Mouse (Mus musculus): ENCODE results near the gene Polg.
A peak's percentile ranks its signal among the peaks of the same experiment; 100 is the strongest.

The Polg gene

DNA sequence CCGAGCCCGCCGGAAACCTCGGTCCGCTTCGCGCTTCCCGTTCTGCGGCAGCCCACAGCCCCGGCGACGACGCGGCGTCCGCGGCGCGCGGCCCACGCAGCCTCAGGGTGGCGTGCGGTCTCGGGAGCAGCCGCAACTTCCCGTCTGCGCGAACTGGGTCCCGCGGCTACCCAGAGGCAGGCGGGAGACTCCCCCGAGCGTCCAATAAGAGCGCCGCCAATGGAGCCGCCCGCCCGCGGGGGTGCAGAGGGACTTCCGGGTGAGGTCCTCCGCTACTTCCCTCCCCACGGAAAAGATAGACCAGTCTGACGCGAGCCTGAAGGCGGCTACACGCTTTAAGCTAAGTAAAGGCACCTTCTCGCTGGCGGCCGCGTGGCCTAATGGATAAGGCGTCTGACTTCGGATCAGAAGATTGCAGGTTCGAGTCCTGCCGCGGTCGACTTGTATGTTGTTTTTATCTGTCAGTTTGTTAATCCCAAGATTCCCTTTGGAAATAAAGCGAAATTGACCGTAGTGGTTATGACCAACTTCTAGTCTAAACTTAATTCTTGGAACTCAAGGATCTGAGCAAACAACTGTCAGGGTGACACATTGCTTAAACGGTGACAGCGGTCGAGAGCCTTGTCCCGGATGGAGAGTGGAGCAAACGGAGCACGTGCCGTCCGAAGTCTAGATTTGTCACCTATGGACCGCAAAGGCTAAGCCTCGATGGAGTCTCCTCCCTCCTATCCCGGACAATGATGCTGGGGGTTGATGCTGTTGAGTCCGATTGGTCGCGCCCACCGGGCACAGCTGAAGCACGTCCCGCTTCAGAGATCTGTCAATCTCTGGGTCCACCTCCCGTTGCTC lies at the start of gene Polg:
TSS of gene Polg (minus strand) at position 310 of the 849 bp plus-strand sequence.
- DNase-seq = peak; percentile 98 to 100

DNA sequence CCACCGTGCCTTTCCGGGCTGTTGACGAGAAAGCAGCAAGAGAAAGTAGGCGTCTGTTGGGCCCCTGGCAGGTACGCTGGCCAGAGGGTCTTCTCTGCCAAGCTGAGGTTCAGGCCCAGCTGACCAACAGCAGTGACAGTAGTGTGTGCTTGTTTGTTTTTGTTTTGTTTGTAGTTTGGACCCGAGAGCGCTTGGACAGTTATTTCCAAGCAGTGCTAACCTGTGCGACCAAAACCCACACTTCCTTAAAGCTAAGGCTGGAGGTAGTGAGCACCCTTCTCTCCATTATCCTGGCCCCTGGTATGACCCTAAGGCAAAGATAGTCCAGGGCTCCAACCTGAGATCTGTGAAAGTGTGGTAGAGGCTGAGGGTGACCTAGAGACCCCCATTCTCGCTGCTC lies 49.7 kb upstream of the Polg start:
- no peak for DNase-seq

DNA sequence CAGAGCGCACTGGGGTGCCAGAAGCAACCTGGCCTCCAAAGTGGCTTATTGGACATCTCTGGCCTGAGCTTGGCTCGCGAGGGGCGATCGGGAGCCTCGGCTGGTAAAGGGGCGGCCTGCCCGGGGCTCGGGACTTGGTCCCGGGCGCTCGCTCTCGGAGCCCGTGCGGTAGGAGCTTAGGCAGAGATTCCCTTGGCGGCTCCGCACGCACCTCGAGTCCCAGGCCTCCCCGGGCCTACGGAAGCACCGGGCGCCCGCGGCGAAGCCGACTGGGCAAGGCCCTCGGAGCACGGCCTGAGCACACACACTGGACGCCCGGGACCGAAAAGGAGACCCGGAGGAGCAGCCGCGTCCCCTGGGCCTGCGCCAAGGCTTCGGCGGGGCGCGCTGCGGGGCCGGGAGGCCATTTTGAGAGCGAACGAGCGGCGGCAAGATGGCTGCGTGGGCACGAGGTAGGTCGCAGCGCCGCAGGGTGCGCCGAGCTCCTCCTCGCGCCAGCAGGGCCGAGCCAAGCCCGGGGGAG lies 49.1 kb upstream of the Polg start:
- peak; percentile 57 to 82 for DNase-seq

DNA sequence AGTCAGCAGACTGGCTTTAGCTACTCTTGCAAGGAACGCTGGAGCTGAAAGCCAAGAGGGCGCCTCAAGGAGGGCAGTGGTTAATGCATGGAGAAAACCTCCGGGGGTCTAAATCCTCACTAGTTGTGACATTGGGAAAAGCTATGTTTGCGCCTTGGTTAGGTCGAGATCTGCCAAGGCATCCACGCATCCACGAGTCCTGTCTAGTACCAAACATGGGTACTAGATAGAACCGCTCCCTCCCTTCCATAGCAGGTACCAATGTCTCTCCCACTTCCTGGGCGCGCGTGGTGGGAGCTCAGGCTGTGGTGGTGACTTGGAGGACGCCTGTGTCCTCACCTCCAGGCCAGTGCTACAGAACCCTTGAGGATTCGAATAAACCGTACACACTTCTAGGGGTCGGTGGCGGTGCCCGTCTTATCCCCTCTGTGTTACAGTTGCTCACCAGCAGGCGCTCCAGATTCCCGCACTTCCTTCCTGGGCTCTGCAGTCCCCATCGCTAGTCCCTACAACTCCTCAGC lies 48.3 kb upstream of the Polg start:
- peak in 1 of 2 experiments; percentile 39 for DNase-seq

DNA sequence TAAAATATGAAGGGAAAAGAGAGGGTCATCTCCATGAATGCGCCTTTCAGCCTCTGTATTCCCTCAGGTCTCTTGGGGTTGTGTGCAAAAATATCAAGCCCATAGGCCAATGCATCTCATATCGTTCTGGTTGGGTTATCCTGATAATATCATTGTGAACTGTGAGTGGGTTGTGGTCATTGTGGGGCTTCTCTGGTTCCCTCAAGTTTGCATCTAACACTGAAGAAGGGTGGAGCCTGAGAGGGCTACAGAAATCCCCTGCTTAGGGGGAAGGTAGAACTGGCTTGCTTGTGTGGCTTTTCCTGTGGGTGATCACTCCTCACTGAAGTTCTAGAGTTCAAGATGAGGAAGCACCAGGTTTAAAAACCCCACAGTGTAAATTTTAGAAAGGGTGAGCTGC lies 47.3 kb upstream of the Polg start:
- DNase-seq = peak in 1 of 2 experiments; percentile 4

DNA sequence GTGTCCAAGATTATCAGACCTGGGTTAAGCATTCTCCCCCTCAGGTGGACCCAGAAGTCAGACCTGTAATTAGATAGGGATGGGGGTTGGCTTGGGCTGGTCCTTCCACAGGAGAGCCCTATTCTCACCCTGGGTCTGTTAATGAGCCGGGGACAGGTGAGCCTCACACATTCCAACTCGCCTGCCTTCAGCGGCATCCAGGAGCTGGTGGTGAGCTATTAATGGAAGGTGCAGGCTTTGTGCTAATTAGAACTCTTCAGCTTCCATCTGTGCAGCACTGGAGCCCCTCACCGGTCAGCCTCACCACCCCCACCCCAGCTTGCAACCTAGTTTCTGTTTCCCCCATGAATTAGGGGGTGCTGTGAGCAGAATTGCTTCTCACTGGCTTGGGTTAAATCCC lies 46.3 kb upstream of the Polg start:
- peak in 1 of 2 experiments; percentile 40 for DNase-seq

DNA sequence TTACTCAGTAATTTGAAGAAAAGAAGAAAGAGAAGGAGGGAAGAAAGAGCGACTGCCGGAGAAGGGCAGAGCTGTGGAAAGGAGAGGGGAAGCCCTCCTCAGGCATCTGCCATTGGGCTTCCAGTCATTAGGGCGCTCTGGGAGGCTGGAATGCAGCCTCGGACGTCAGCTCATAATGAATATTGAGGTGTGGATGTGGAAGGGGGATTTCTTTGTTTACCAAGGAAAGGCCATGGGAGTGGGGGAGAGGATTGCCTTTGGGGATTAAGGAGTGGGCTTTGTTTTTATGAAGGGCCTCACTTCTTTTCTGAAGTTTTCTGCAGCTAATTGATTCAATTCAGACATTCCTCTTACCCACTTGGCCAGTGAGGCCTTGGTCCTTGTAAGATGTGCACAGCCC lies 45.5 kb upstream of the Polg start:
- peak in 1 of 2 experiments; percentile 16 for DNase-seq

DNA sequence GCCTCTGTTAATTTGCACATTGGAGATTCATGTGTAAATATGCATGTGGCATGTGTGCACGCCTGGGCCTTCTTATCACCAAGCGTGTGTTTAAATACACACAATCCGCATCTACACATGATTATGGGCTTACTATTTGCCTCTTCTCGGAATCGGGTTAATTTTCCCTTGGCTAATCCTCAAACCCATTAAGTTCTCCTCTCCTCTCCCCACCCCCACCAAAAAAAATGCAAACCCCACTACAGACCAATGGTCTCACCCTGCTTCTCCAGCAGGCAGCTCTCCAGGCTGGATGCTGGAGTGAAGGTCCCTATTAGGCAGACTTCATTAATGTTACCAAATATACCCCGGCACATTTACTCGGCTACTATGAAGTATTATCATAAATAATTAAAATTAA lies 45.0 kb upstream of the Polg start:
- DNase-seq = no peak

DNA sequence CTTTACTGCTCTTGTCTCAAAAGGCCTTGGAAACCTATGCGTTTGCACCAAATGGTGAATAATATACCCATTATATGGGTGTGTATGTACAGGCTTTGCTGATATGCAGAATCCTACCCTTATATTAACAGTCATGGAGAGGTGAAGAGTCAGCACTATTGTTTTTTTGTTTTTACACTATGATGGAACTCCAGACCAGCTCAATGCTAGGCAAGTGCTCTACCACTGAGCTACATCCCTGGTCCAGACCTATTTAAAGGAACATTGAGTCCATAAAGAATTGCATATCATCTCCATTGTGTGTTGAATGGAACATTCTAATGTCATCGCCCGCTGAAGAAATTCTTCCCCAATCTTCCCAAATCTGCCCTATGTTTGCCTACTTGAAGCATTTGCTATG lies 44.5 kb upstream of the Polg start:
- DNase-seq = peak in 1 of 2 experiments; percentile 2

DNA sequence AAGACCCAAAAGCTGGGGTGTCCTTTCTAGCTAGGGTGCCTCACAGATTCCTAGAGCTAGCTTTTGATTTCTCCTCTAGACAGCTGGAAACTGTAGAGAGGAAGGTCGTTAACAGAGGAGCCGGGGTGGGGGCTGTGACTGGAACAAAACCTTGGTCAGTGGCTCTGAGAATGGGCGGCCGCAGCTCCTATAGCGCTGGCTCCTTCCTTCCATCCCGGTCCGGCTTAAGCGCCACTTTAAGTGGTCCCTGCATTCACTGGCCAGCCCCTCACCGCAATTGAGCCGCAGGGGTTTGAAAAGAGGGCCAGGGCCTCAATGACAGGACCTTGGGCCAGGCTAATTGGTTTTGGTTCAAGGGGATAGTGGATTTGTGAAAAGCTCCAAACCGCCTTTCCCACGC lies 43.5 kb upstream of the Polg start:
- peak in 1 of 2 experiments; percentile 28 for DNase-seq

DNA sequence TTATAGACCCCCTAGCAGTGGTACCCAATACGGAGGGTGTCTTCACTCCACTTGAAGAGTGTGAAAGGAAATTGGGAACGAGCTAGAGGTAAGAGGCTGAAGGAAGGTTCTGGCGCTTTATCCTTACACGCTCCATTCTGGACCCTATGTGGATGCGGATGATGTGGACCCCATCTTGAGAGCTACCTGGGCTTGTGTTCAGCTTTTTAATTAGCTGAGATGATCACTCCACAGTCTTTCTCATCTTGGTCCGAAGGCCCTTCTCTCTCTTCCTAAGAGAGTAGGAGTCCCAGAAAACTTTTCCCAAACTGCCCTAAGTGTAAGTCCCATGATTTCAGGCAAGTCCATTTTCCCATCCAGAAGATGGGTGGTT lies 43.1 kb upstream of the Polg start:
- DNase-seq = no peak

DNA sequence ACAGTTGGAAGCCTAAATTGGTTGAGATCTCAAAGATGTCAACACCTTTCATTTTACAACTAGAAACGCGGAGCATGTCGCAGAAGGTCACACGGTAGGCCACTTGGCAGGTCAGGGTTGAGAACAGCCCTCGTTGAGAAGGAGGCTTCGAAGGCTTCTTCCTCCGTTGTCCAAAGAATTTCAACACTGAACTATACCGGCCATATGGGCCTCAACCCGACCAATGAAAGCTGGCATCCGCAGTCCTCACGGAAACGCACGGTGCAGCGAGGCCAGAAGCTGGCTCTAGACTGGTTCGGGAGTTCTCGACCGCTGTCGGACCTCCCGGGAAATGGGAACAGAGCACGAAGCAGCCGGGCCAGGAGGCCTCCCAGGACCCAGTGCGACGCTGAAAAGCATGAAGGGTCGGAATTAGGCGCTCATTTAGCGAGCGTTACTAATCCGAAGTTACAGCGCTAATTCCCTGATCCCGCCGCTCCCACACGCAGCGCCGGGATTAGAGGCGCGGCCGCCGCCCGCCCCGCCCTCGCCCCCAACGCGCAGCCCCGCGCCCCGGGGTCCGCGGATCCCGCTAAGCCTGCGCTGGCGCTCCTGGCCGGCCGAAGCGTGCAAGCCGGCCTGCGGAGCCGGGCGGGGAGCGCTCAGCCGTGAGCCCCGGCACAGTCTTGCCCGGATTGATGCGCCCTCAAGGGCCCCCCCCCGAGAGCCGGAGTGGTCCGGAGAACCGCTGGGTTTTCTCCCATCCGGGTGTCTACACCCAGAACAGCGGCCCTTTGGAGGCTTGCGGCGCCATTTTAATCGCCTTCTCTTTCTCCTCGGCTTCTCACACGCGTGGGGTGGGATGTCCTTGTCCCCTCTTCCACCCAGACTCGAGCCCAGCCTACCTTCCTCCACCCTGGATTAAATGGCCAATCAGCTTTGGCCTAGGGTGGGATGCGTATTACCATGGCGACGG lies 42.4 kb upstream of the Polg start:
- peak in 1 of 2 experiments; percentile 45 for DNase-seq

DNA sequence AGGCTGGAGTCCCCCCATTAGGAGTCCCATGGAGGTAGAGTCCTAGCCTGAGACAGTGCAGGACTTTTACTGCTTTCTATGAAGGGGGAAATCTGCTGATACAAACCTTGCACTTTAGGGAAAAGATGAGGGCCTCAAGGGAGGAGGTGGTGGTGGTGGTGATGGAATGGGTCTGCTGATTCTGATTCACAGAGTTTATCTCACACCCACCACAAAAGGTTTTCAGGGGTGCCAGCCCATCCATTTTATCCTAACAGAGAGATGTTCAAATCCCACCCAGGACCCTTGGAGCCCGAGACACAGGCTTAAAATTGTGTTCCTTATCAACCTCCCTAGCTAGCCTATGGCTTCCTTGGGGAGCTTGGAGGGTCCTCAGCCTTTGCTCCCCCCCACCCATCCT lies 41.6 kb upstream of the Polg start:
- DNase-seq = peak in 1 of 2 experiments; percentile 15

DNA sequence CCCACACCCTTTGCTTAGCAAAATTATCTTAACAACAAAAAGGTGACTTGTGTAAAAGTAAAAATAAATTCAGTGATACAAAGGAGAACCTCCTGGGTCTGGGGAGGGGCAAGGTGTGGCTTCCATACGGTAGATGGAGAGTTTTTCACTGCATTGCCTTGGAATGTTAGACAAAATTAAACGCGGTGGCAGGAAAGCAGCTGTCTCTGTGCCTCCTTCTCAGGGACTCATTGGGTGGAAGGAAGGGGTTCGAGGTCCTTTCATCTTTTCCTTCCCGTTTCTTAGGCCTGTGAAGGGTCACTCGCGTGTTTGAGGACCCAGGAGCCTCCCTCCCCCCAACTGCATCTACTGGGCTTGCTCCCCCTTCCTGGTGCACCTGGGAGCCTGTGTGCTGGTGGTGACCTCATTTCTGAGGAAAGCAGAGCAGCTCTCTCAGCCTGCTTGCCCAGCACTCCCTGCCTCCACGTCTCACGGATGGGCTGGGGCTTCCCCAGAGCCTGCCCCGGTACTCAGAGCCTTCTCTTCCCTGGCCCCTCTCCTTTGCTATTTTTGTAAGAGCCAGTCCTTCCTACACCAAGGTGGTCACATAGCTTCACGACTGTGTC lies 41.0 kb upstream of the Polg start:
- peak; percentile 63 to 73 for DNase-seq

DNA sequence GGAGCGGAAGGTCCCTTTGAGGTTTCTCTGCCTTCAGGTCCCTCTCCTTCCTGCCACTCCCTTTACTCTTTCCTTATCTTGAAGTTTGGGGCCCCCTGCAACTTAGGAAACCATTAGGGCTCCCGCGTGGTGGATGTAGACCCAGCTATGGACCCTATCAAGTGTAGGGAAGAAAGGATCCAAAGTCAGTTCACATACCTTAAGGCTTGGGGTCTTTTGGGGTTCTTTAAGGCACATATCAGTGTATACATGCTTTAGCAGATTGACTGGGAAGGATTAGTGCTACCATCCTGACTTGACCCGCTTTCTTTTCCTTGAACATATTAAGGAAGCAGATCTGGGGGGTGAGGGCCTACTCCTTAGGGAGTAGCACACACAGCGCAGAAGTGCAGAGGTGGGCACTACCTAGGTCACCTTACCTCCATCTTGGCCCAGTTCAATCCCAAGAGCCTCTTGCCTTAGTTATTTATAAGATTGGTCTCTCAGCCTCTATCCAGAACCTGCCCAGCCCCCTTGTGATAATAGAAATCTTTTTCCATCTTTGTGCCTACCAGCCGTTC lies 40.4 kb upstream of the Polg start:
- DNase-seq = peak in 1 of 2 experiments; percentile 20

DNA sequence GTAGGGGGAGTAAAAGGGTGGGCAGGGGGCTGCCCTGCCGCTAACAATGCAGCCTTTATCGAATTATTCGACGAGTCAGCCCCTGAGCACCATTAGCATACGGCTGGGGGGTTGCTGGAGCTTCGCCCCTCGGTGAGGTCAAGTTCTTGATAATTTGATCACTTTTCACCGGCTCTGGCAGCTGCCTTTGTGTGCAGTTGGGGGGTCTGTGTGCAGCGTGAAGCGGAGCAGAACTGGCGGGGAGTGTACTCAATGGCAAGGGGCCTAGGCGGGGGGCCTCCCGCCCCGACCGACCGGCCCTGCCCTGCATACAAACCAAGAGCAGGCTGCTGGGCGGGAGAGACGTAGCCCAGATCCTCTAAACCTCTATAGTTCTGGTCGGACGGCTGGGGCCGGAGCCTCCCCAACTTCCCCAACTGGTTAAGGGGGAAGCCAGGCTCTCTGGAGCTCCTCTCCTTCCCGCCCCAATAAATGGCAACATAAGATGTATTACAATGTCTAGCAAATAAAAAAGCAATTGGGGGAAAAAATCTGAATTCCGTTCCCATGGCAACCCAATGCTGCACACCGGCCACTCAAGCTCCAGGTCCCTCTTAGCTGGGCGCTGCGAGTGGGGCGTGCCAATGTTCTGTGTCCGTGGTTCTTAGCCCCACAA lies 39.8 kb upstream of the Polg start:
- peak in 1 of 2 experiments; percentile 47 for DNase-seq

DNA sequence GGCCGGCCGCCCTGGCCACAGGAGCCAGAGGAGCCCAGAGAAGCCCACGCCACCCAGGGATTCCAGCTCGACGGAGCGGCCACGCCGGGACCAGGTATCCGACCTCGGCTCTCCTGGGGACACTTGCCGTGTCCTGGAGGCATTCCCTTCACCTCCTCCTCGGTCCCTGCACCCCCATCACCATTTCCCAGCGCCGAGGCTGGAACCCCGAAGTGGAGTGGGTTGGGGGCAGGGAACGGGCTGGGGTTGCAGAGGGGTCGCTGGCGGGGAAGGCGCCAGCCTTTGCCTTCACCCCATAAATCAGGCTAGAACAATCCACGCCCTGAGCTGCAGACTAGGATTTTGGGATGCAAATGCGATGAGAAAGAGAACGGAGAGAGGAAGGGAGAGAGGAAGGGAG lies 39.2 kb upstream of the Polg start:
- no peak for DNase-seq

DNA sequence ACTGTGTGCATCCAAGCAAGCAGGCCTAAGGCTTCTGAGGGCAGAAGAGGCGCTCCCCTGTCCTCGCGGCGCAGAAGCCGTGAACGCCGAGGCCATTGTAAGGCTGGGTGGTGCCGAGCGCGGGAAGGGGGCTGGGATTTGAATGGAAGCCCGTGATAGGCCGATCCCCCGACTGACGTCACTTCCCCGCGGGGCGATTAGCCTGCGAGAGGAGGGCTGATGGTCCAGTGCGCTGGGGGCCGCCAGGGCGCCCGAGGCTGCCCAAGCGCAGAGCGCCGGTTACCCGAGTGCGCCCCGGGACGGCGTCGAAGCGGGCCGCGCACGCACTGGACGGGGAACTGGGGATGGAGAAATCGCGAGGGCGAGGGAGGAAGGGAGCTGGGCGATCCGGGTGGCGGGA lies 38.6 kb upstream of the Polg start:
- peak; percentile 97 for DNase-seq

DNA sequence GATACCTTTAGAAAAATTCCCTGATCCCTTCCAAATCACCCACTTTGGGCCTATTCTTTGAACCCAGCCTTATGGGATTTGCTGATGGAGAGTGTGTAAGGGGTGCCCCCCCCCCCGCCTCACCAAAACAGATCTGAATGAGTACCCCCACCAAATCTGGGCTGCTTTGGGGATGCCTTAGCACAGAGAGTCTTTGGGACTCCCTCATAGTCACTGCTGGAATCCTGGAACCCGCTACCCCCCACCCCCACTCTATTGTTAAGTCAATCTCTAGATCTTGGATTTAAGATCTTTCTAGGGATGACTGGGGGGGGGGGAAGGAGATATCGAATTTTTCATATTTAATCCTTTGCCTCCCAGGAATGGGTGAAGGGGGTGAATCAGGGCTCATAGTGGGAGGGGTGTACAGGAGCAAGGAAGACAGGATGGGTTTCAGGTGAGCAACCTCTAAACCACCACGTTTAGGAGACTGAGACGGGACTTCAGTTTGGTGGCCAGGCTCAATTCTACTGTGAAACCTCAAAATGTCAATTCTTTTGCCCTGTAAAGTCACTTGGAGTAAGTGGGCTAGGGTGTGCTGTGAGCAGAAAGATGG lies 37.6 kb upstream of the Polg start:
- DNase-seq = peak in 1 of 2 experiments; percentile 3

DNA sequence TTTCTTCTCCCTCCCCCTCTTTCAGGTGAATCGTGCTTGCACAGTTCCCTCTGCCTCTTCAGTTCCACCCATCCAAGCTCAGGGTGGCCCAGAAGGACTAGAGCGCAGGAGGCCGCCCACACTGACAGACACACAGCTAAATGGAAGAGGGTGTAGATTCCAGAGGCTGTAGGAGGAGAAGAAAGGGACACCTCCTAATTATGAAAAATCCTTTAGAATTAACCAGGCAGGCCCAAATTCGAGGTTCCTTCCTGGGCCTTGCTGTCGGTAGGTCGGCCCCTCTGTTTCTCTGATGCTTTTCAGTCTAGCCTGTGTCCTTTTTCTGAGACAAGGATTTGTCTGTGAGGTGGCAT lies 36.9 kb upstream of the Polg start:
- DNase-seq = peak in 1 of 2 experiments; percentile 25

Measured in cerebellum, adult 18-20 months (tissue).